Mouse (Mus musculus): ENCODE results near the gene 2010300C02Rik. TPM values are rescaled to one million over a fixed set of nuclear protein-coding genes. Genes with fewer than 3 reads are reported as not detected.

2010300C02Rik gene
- polyA plus RNA-seq (2012; rRNA removed; ENCODE audit: low replicate concordance): 11.8 and 17.0 TPM in 2 replicates

GRCm38 (mm10) chr1:37719761-37720640 lies at the start of gene 2010300C02Rik:
Gene 2010300C02Rik, minus strand, starts transcription at chr1:37720085.

Other genes starting within 250 kb of the 2010300C02Rik start
- 22.3 and 31.9 TPM in 2 replicates for gene Mgat4a, start 179.1 kb downstream of the 2010300C02Rik start, polyA plus RNA-seq (2012; rRNA removed; ENCODE audit: low replicate concordance)
- gene Tsga10, start 146.3 kb upstream of the 2010300C02Rik start, polyA plus RNA-seq (2012; rRNA removed; ENCODE audit: low replicate concordance): 0.07 TPM in 1 of 2 replicates, not detected in the other
- 0.30 and 0.34 TPM in 2 replicates for gene Lipt1, start 151.7 kb upstream of the 2010300C02Rik start, polyA plus RNA-seq (2012; rRNA removed; ENCODE audit: low replicate concordance)
- gene Mitd1, start 170.3 kb upstream of the 2010300C02Rik start, polyA plus RNA-seq (2012; rRNA removed; ENCODE audit: low replicate concordance): 1.1 and 1.8 TPM in 2 replicates
- 23.9 and 45.6 TPM in 2 replicates for gene Mrpl30, start 170.4 kb upstream of the 2010300C02Rik start, polyA plus RNA-seq (2012; rRNA removed; ENCODE audit: low replicate concordance)
- not detected in 2 replicates for gene Lyg2, start 196.4 kb upstream of the 2010300C02Rik start, polyA plus RNA-seq (2012; rRNA removed; ENCODE audit: low replicate concordance)
- gene Lyg1, start 237.7 kb upstream of the 2010300C02Rik start, polyA plus RNA-seq (2012; rRNA removed; ENCODE audit: low replicate concordance): not detected in 2 replicates

Data from duodenum, adult 2 months (tissue).